Mouse (Mus musculus): ENCODE data around the gene Ints11. TPM values are rescaled to one million over a fixed set of nuclear protein-coding genes. Genes with fewer than 3 reads are reported as not detected.
A peak's percentile ranks its signal among the peaks of the same experiment; 100 is the strongest.

Ints11 gene
- polyA plus RNA-seq, 1 experiment from 2014 or later, result 84.9 TPM

DNA sequence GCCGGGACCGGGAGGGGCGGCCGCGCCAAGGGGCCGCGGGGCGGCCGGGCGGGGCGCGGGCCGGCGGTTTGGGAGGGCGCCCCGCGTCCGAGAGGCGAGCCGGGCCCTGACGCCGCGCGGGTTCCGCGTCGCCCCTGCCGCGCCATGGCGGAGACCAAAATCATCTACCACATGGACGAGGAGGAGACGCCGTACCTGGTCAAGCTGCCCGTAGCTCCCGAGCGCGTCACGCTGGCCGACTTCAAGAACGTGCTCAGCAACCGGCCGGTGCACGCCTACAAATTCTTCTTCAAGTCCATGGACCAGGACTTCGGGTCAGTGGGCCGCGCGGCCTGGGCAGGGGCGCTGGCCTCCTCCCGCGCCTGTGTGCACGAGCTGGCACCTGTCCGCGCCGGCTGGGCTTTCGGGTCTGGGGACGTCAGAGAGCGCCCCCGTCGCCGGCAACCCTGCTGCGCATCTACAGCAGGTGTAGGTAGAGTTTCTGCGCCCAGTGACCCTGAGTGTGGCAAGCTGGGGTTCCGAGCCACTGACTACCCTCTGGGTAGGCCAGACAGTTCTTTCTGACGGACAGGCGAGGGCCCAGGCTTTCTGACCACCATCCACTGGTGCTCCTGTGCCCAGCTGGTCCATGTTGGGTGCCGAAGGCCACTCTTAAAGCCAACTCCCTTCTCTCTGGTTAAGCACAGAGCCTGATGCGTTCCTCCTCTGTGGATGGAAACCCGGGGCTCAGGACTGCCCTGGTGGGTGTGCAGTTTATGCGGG lies 21.6 kb upstream of the Ints11 start:
- DNase-seq (ENCODE audit: low spot score), result peak; percentile 50

DNA sequence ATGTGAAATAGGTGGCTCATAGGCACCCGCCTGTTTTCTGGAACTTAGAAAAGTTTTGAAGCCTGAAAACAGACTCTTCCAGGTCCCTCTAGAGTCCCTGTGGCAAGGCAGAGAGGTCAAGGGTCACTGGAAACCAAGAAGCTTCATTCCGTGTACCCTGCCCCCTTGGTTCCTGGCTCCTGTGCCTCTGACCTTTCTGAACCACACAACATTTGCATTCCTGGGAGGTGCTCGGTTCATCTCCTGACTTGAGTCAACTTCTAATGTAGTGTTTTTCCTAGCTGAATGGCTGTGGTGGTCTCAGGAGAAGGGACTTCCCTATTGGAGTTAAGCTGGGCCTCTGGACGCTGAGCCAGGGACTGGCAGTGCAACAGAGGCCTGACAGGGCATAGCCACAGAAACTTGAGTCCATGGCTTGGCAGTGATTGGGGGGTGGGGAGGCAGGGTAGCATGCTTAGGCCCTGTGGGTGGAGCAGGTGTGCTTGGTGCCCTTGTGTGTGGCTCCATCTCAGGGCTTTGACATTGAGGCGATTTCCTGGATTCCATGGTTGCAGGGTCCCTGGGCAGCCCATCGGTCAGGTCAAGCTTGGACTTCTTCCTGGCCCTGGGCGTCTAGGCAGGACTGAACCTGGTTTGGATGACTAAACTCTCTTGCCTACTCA lies 20.8 kb upstream of the Ints11 start:
- DNase-seq (ENCODE audit: low spot score), result no peak

DNA sequence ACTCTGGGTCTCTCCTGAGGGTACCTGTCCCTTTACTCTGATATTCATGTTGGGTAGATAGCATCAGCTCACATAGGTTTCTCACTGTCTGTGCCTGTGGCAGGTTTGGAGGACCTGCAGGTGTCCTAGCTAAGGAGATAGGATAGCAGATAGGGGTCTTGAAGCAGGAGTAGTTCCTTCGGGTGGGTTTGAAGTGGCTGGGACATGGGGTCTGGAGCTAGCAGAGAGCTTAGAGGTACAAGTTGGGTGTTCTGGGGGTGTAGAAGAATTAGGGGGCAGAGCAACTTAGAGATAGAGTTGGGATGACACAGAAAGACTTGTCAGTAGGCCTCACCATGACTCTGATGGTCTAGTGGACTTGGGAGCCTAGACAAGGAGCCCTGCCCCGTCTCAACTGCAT lies 20.0 kb upstream of the Ints11 start:
- no peak for DNase-seq (ENCODE audit: low spot score)

DNA sequence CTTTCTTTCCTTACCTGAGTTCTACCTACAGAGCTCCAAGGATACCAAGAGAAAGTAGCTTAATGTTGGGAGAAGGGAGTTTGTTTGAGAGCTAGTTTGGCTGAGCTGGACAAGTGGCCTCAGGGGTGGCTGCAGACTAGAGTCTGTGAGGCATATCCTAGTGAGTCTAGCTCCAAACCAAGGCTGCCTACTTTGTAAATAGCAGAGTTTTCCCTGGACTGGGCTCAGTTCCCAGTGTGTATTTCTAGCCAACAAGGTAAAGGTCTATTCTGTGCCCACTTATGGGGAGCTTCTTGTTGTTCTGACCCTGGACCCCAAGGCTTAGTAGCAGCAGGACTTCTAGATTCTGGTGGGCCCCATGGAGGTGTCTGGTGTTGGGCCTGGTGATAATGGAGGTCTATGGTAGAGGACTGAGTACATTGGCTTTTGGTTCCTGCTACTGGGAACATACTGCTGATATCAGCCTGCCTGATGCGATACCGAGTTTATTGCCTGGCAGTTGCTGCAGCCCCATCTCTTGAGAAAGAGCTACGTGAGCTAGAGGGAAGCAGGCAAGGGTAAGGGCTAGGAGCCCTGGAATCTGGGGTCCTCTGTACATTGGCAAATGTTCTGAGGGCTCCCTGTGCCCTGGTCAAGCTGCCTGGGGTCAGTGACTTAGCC lies 19.4 kb upstream of the Ints11 start:
- DNase-seq (ENCODE audit: low spot score), result no peak

DNA sequence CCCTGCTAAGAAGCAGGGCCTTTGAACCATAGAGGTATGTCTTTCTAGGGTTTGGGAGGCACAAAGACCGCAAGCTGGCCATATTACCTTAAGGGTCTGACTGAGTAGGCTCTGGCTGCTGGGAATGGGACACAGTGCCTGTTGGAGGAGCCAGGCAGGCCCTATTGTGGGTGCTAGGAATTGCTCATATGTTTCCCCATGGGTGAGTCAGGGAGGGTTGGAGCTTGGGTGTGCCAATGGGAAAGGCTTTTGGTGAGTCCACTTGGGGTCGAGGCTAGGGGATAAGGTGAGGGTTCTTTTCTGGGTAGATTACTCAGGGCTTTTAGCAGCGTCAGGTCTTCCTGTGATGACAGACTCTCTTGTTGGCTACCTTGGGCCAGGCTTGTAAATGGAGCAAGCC lies 18.0 kb upstream of the Ints11 start:
- no peak for DNase-seq (ENCODE audit: low spot score)

DNA sequence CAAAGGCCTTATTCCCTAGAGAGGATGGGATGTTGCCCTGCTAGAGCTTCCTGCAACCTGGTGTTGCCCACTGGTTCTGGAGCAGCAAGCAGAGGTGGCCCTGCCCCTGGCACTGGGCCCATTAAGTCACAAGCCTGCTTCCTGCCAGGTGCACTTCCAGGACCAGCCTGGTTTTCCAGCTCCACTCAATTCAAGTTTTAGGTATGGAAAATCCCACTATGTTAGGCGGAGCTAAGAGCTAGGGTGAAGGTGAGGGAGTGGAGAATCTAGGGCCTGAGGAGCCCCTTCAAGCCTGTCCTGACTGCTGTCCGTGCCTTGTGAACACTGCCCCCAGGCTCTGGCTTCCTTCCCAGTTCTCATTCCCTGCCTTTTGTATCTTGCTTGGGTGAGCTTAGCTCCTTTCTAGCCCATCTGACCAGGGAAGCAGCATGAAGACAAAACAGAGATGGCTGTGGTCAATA lies 17.4 kb upstream of the Ints11 start:
- no peak for DNase-seq (ENCODE audit: low spot score)

DNA sequence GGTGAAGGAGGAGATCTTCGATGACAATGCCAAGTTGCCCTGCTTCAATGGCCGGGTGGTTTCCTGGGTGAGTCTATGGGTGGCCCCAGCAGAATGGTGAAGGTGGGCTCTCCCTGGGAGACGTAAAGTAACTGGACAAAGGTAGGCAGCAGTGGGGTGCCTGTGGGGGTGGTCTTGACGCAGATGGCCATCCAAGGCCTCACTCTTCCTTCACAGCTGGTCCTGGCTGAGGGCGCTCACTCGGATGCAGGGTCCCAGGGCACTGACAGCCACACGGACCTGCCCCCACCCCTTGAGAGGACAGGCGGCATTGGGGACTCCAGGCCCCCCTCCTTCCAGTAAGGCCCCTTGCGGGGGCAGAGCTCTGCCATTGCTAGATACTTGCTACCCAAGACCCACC lies 15.9 kb upstream of the Ints11 start:
- no peak for DNase-seq (ENCODE audit: low spot score)

DNA sequence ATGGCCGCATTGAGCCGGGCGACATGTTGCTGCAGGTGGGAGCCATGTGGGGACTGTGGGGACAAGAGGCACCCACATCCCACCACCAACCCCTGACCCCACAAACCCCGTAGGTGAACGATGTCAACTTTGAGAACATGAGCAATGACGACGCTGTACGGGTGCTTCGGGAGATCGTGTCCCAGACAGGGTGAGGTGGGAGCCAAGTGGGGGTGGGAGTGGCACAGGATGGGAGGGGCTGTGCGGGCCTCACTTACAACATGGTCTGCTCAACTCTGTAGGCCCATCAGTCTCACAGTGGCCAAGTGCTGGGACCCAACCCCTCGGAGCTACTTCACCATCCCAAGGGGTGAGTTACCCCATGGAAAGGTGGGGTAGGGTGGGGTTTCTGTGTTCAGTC lies 14.4 kb upstream of the Ints11 start:
- DNase-seq (ENCODE audit: low spot score), result no peak

DNA sequence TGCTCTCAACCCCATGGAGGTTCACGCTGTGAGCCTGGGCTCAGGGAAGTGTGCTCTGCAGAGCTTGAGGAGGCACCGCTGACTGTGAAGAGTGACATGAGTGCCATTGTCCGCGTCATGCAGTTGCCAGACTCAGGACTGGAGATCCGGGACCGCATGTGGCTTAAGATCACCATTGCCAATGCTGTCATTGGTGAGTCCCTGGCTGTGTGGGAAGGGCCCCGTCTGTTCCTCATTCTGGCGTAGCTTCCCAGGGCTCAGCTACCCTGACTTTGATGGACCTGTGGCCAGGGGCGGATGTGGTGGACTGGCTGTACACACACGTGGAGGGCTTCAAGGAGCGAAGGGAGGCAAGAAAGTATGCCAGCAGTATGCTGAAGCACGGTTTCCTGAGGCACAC lies 13.3 kb upstream of the Ints11 start:
- no peak for DNase-seq (ENCODE audit: low spot score)

DNA sequence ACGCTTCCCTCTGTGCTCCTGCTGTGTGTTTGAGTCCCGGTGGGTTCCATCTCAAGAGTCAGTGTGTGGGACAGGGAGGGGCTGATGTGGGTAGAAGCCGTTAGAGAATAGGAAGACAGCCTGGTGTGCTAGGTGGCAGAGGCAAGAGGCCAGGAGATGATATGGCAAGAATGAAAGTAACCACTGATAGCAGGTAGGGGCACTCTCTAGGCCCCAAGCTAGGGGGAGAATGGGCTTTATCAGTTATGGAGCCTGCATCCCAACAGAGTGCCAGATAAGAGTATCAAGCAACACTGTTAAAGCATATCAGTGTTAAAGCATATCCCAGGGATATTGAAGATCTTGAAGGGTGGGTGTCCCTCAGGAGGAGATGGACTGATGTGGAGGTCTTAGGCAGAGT lies 12.5 kb upstream of the Ints11 start:
- DNase-seq (ENCODE audit: low spot score), result no peak

DNA sequence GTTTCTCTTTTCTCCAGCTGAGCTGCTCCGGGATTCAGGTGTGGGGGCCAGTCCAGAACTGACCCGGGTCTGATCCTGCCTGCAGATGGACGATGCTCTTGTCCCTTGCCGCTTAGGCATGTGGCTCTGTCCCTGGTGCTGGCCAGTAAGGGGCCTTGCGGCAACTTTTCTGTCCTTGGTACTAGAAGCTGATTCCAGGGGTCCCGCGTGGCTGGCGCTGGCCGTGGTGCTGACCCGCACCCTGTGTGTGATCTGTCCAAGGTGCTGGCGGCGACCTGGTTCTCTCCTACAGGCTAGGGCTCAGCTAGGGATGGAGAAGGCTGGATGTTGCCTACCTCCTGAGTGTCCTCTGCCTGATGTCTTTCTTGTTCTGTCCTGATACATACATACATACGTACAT lies 10.0 kb upstream of the Ints11 start:
- DNase-seq (ENCODE audit: low spot score), result peak; percentile 40

DNA sequence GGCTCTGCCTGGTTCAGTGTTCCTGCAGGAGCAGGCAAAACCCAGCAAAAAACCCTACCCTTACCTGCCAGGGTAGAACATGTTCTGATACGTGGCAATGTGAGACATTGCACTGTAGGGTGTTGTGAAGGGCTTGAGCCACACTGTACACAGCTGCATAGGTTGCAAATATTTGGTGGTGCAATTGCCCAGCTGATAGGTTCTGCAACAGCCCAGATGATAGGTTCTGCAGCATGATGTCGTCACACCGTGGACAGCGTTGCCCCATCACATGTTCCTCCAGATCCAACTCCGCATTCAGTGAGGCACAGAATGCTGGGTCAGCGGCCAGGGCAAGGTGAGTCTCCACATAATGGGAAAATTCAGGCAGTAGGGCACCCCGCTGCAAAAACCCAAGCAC lies 7.6 kb upstream of the Ints11 start:
- no peak for DNase-seq (ENCODE audit: low spot score)

DNA sequence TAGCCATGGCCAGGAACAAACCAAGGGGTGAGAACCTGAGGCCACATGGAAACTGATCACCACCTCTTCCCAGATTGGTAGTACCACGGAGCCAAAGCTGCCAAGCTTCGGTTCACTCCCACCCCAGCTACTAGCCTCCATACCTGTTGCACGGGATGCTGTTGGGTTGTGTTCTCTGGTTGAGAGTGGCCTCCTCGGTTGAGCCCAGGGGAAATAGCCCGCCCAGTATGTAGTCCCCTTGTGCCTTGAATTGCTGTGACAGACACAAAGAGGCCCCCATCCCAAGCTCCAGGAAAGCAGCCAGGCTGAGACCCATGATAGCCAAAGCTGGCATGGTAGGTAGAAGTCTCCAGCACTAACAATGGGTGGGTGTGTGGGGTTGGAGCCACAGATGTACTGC lies 6.3 kb upstream of the Ints11 start, which contains the start of gene Tas1r3:
TSS of gene Tas1r3 (minus strand) at position 362 of the 400 bp plus-strand sequence.
- DNase-seq (ENCODE audit: low spot score), result no peak

DNA sequence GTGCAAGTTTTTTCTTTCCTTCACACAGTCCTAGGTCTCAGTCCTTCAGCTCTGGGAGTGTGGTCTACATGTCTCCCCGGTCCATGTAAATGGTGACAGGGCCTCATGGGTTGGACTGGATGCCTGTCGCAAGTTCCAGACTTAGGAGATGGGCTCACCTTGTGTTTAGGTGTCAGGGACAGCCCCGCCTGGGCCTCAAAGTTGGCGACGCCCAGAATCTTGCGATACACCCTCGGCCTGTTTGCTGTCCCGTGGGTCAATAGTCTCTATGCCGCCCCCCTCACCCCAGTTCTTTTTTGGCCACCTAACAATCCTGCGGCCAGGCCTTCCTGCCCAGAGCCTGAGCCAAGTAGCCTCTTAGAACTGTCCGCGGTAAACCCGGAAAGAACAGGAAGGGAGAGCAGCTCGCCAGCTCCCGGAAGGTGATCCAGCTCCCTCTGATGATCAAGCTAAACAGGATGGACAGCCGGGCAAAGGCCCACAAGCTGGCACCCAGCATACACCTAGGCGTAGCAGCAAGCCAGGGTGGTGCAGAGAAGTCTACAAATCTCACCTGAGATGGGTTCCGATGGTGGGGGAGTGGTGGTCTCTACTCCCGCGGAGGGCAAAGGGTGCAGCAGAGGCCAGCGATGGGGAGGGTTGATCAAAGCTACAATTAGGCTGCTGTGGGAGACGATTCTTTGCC lies 590 bp upstream of the Ints11 start:
- no peak for DNase-seq (ENCODE audit: low spot score)

DNA sequence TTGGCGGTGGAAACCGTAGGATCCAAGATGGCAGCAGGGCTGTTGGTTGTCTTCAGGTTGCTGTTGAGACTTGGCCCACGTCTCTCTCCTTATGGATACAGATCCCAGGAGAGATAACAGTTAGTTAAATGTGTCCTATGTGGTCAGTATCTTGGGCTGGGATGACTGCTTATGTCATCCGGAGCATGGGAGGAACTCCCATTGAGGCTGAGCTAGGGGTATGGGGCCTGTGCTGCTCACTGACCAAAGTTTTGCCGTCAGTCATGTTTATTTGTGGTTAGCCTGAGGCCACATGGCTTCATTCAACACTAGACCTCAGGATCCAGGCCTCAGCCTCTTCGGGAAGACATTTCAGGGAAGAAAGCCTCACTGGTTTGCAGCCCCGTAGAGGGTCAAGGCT lies 2.1 kb downstream of the Ints11 start:
- no peak for DNase-seq (ENCODE audit: low spot score)

DNA sequence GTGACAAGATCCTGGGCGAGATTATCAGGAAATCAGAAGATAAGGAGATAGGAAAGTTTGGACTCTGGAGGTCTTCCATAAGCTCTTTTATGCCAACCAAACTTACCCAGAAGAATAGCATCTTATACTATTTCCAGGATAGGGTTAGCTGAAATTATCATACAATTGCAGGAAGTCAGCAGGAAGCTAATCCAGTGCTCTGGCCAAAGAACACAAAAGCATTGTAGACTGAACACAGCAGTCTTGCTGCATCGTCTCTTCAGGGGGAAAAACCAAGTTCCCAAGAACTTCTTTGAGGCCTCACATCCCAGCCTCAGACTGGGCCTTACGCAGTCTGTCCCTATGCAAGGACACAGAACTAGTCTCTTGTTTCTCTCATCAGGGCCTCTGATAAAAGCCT lies 14.2 kb downstream of the Ints11 start:
- no peak for DNase-seq (ENCODE audit: low spot score)

DNA sequence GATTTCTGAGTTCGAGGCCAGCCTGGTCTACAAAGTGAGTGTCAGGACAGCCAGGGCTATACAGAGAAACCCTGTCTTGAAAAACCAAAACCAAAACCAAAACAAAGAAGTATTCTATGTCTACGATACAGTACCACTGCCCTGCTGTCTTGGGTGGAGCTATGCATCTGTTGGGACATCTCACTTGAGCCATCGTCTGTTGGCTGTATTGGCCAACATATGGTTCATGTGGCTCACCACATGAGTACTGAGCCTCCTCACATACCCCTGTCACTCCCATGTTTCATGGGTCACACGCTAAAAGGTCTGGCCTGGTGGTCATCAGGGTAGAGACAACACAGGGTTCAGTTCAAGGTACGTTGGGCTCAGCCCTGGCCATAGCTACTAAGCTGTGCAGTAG lies 17.0 kb downstream of the Ints11 start:
- no peak for DNase-seq (ENCODE audit: low spot score)

DNA sequence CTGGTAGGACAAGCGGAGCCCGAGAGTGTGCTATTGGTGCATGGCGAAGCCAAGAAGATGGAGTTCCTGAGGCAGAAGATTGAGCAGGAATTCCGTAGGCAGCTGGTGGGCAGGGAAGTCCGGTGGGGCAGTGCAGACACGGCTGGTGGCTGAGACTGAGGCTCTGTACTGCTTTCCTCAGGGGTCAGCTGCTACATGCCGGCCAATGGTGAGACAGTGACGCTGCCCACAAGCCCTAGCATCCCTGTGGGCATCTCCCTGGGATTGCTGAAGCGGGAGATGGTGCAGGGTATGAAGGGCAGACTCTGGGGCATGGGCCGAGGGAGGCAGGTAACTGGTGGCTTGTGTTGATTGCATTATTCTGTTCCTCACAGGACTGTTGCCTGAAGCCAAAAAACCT lies 18.3 kb downstream of the Ints11 start:
- DNase-seq (ENCODE audit: low spot score), result no peak

DNA sequence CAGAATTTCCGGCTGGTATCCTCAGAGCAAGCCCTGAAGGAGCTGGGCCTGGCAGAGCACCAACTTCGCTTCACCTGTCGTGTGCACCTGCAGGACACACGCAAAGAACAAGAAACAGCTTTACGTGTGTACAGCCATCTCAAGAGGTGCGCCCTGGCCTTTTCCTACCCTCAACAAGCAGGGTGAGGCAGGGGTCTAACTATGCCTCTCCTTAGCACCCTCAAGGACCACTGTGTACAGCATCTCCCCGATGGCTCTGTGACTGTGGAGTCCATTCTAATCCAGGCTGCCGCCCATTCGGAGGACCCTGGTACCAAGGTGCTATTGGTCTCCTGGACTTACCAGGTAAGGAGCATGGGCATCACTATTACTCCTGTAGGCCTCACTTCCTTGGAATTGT lies 18.8 kb downstream of the Ints11 start:
- DNase-seq (ENCODE audit: low spot score), result no peak

DNA sequence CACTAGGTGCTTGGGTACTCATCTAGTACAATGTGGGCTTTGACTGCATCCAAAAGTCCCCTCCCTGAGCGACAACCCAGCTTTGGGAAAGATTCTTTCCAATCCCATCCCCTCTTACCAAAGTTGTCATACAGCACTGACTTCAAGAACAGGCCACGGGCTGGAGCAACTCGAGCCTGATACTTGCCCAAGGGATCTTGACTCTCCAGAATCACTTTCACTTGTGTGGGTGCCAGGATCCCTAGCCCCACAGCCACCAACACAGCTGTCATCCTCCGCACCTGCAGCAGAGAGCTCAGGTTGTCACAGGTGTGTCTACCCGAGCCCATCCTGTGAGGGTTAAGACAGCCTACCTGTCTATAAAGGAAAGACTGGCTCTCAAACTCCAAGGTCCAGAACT lies 20.0 kb downstream of the Ints11 start:
- no peak for DNase-seq (ENCODE audit: low spot score)

DNA sequence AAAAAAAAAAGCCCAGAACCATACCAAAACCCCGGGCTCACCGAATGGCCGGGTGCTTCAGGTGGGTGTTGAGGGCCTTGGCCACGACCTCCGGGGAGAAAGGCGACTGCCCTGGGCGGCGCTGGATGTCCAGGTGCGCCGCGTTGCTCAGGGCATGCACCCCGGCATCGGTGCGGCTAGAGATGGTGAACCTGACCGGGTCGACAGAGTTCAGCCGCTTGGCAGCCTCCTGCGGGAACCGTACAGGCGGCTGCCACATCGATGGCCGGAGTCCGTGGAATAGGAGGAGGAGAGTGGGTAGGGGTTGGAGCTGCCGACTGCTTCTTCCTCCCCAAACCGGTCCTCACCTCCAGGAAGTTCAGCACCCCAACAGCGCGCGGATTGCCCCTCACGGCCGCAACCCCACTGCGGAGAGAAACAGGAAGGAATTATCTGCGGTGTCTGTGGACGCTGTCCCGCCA lies 21.7 kb downstream of the Ints11 start:
- DNase-seq (ENCODE audit: low spot score), result no peak

DNA sequence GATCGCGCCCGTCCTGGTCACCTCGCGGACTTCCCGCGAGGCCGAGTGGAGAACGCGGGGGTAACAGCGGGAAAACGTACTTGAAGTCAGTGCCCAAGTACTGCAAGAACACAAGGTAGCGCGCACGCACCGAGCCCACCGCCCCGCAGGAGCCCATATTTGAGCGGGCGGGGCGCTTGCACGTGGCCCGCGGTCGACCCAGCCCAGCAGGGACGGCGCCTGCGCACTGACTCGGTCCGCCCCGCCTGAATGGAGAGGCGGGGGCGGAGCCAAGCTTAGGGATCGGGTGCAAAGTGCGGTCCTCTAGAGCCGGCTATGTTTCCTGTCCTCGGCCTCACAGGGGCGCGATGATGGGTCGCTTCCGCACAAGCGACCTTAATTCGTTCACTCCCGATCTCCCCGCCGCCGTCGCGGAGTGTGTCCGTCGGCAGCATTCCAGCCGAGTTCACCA lies 22.2 kb downstream of the Ints11 start, which contains the start of the genes Pusl1 and Acap3:
TSS of gene Pusl1 (minus strand) at position 231 of the 451 bp plus-strand sequence.
TSS of gene Acap3 (plus strand) at position 272 of the 451 bp plus-strand sequence.
- peak; percentile 97 for DNase-seq (ENCODE audit: low spot score)
